Mouse (Mus musculus) thymus, adult 2 months (tissue): ENCODE measurements around the gene Cep89. TPM values are rescaled to one million over a fixed set of nuclear protein-coding genes. Genes with fewer than 3 reads are reported as not detected.
A peak's percentile ranks its signal among the peaks of the same experiment; 100 is the strongest.

Experiments
- DNase-seq: peaks from one replicate; pipeline ENCODE4 v3.0.0; 2021
- H3K27ac ChIP-seq: fragments of 200-500 bp; 2 replicates; pipeline ENCODE4 v1.5.1; 2012; ENCODE audit warnings: low read length, control low read depth; ENCODE audit not compliant: control insufficient read depth, insufficient read depth
- H3K27me3 ChIP-seq: fragments of 200-500 bp; 2 replicates; pipeline ENCODE4 v1.6.1; 2012; ENCODE audit warnings: mild to moderate bottlenecking, low read length, moderate library complexity, mixed read lengths; ENCODE audit not compliant: control insufficient read depth, insufficient read depth
- H3K36me3 ChIP-seq: fragments of 200-500 bp; 2 replicates; pipeline ENCODE4 v1.6.1; 2012; ENCODE audit warnings: mild to moderate bottlenecking, low read length, moderate library complexity; ENCODE audit not compliant: control insufficient read depth, insufficient read depth
- H3K4me1 ChIP-seq: fragments of 200-500 bp; replicated peaks from 2 replicates; pipeline ENCODE4 v1.6.1; 2012; ENCODE audit warnings: low read length; ENCODE audit not compliant: control insufficient read depth, insufficient read depth
- H3K4me3 ChIP-seq: fragments of 200-500 bp; 2 replicates; pipeline ENCODE4 v1.5.1; 2012; ENCODE audit warnings: mild to moderate bottlenecking, low read length, control low read depth, moderate library complexity; ENCODE audit not compliant: control insufficient read depth, insufficient read depth
- CTCF ChIP-seq: fragments of 200-500 bp; IDR thresholded peaks from 2 replicates; pipeline ENCODE4 v1.5.1; 2012; ENCODE audit warnings: mild to moderate bottlenecking, control low read depth, low read length, moderate library complexity, borderline replicate concordance; ENCODE audit not compliant: control insufficient read depth, poor library complexity, insufficient read depth; ENCODE audit errors: extremely low read depth
- POLR2A ChIP-seq: fragments of 200-500 bp; IDR thresholded peaks from 2 replicates; pipeline ENCODE4 v1.6.1; 2012; ENCODE audit warnings: mild to moderate bottlenecking, low read length, control low read depth, moderate library complexity; ENCODE audit not compliant: control insufficient read depth, poor library complexity, insufficient read depth; ENCODE audit errors: extremely low read depth
- WGBS: fragments of 180-500 bp; shearing (Covaris S2); methylation state at CpG from one replicate; pipeline ENCODE4 v1.1.7; 2018; 5-methylcytosine and 5-hydroxymethylcytosine counted together
- polyA plus RNA-seq: library from polyadenylated mRNA; depleted of rRNA; stranded (reverse); fragments of >200 nt; gene quantifications from 2 replicates; pipeline ENCODE4 v1.2.3, GENCODE M21; 2012; rRNA removed

Gene Cep89
- 17.9 and 21.2 TPM in 2 replicates for polyA plus RNA-seq

DNA sequence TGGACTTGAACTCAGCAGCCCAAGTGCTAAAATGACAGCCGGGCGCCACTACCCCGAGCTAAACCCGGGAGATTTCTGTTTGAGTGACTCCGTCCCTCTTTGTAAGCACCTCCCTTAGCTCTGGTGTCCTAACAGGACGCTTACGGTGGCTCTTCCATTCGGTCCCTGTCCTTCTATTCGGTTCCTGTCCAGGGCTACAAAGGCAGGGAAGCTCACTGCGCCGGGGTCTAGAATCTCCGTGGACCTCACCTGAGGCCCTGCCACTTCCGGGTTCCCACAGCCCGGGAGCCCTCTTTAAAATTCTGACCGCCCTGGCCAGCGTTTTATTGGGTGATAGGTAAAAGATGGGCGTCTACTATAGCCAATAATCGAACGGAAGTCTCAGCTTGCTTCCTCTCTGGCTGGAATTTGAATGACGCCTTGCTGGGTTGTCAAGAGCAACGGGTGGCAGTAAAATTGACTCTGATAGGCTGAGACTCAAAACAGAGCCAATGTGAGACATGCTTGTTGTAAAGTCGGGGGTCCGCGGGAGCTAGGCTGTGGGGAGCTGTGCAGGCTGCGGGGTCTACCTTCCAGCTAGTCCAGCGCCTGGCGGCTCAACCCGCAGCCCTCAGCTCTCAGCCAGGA lies at the start of gene Cep89, which contains the start of gene Faap24:
TSS of gene Cep89 (plus strand) at position 494 of the 627 bp plus-strand sequence.
TSS of gene Faap24 (minus strand) at position 295 of the 627 bp plus-strand sequence.
- H3K27ac ChIP-seq: no peak within 1 kb of the TSS
- 0 out of 2 replicates have a peak, but pooled peaks have one; percentile 53 for TF ChIP-seq POLR2A
- TF ChIP-seq CTCF: no peak
- peaks cover 15% of the 10 kb centered on the region for H3K4me1 ChIP-seq
- DNase-seq: peak; percentile 94
- H3K4me3 ChIP-seq: peak within 1 kb of the TSS; percentile 84
- no peaks in the 10 kb centered on the region for H3K27me3 ChIP-seq
- WGBS: under 1% methylated on average over 28 of the region's 28 CpGs
- H3K36me3 ChIP-seq: peaks cover 5% of the 10 kb centered on the region

DNA sequence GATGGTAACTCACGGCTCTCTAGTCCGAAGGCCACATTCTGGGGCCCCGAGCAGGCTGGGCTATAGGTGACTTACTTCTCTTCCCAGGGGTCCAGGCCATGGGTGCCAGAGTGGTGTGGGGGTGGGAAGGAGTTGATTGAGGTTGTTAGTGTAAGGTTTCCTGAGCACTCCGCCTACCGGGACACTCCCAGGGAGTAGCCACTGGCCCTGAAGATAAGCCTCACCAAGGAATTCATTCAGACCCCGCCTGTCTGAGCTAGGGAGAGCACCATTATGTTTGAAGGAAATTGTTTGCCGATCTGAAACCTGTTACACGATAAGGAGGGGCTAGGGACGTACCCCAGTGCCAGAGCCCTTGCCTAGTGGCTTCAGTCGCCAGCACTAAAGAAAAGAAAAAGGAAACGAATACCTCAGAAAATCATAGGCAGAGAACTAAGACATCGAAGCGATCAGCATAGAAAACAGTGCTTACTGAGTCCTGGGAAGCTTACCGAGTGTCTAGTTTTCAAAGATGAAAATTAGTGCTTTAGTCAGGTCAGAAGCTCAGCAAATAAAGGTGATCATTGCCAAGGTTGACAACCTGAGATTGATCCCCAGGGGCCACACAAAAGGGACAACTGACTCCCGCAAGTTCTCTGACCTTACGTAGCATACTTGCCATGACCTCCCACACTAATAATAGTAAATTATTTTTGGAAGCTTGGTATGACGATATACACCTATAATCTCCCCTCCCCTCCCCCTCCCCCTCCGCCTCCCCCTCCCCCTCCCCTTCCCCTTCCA lies 48.7 kb upstream of the Cep89 start:
- WGBS: 71% methylated on average over 17 of the region's 18 CpGs
- no peak overlapping the region for H3K27ac ChIP-seq
- H3K4me3 ChIP-seq: no peak overlapping the region
- H3K4me1 ChIP-seq: no peaks in the 10 kb centered on the region
- no peak for DNase-seq
- TF ChIP-seq POLR2A (no peak), CTCF (no peak)
- no peaks in the 10 kb centered on the region for H3K36me3 ChIP-seq
- no peaks in the 10 kb centered on the region for H3K27me3 ChIP-seq

DNA sequence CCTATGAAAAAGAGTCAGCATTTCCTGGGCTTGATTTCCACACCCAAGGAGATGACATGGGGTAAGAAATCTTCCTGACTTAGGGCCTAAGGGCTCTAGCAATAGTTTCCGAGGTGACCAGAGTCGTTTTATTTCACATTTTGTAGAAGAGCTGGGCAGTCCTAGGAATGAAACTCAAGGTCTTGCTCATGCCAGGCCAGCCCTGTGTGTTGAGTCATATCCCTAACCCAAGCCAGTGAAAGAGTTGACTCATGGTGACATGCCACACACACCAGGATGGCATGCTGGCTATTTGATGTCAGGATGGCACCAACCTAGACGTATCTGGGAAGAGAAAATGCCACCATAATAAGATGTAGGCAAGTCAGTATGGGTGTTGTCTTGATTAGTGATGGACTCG lies 47.8 kb upstream of the Cep89 start:
- no peak for DNase-seq
- H3K27me3 ChIP-seq: no peaks in the 10 kb centered on the region
- H3K27ac ChIP-seq: no peak overlapping the region
- no peak overlapping the region for H3K4me3 ChIP-seq
- H3K36me3 ChIP-seq: no peaks in the 10 kb centered on the region
- WGBS: 88% methylated on average over 4 of the region's 4 CpGs
- no peaks in the 10 kb centered on the region for H3K4me1 ChIP-seq
- TF ChIP-seq POLR2A (no peak), CTCF (no peak)

DNA sequence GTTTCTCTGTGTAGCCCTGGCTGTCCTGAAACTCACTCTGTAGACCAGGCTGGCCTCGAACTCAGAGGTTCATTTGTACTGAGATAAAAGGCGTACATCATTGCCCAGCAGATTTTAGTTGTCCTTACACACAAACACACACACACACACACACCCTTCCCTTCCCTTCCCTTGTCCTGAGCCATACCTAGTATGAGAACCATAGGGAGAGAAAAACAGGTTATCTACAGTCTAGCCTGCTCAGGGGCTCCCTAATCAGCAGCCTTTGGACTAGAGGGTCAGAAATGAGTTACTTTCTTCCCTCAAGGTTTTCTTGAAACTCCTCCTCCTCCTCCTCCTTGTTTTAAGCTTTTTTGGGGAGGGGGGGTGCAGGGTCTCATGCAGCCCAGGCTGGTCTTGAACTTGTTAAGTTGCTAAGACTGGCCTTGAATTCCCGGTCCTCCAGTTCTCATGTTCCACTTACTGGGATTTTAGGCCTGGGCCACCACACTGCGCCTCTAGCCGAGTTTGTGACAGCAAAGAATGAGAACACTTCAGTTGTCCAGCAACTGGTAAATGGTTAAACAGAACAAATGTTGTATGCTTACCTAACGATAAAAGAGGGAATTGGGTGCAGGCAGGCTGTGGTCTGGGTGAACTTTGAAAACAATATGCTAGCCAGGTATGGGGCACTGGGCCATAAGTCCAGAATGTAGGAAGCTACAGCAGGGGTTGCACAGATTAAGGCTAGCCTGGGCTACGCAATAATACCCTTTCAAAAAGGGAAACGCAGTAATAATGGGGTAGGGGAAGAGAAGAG lies 46.8 kb upstream of the Cep89 start:
- Histone ChIP-seq H3K27ac (no peak overlapping the region), H3K27me3 (no peaks in the 10 kb centered on the region), H3K4me3 (no peak overlapping the region), H3K36me3 (no peaks in the 10 kb centered on the region), H3K4me1 (no peaks in the 10 kb centered on the region)
- no peak for DNase-seq
- TF ChIP-seq POLR2A: no peak
- TF ChIP-seq CTCF: no peak
- 92% methylated on average over 8 of the region's 8 CpGs for WGBS

DNA sequence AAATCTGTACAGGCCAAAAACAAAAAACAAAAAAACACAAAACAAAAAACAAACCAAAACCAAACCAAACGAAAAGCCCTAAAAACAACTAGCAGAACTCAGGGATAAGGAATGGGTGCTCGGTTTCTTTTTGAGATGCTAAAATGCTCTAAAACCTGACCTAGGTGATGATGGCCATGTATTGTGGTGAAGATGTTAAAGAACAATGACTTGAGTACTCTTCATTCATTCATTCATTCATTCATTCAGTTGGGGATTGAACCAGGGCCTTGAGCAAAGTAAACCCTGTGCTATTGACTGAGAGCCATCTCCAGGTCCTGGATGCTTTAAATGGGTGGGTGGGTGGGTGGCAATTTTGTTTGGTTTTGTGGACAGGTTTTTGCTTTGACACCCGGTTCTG lies 45.7 kb upstream of the Cep89 start:
- DNase-seq: no peak
- TF ChIP-seq POLR2A (no peak), CTCF (no peak)

DNA sequence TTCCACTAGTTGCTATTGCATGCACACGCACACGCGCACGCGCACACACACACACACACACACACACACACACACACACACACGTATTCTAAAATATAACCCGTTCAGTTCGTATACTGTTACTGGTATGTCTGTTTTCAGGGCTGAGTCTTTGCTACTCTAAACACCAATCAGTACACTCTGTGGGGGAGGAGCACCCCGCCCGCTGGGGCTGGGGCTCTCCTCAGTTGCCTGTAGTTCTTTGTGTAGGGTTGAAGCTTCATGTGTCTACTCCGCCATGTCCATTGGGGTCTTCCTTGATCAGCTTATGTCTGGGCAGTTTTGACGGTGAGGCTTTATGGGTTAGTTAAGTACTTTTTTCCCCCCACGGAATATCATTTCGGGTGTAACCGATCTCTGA lies 43.5 kb upstream of the Cep89 start:
- TF ChIP-seq CTCF (no peak), POLR2A (no peak)
- DNase-seq: no peak
- Histone ChIP-seq H3K27me3 (no peaks in the 10 kb centered on the region), H3K4me3 (no peak overlapping the region), H3K27ac (no peak overlapping the region), H3K4me1 (no peaks in the 10 kb centered on the region), H3K36me3 (no peaks in the 10 kb centered on the region)
- WGBS: 97% methylated on average over 15 of the region's 15 CpGs

More for the DNA sequence above, 45.7 kb upstream of the Cep89 start:
- H3K36me3 ChIP-seq: no peaks in the 10 kb centered on the region
- WGBS: 90% methylated on average over 3 of the region's 3 CpGs
- H3K4me3 ChIP-seq: no peak overlapping the region
- no peaks in the 10 kb centered on the region for H3K4me1 ChIP-seq
- no peaks in the 10 kb centered on the region for H3K27me3 ChIP-seq
- no peak overlapping the region for H3K27ac ChIP-seq
